Mouse (Mus musculus) kidney, adult 8-10 months (tissue): Measurements from ENCODE around the gene Foxl1.

ENCODE experiments used
- DNase-seq, 2 experiments: peaks; one replicate each; pipeline ENCODE4 v3.0.0; 2022

The Foxl1 gene

GRCm38 (mm10) chr8:121170626-121171552 is 43.1 kb downstream of the Foxl1 start:
- DNase-seq: peak in 1 of 2 experiments; percentile 43

- DNase-seq: no peak
Measured at GRCm38 (mm10) chr8:121172567-121172966, 44.8 kb downstream of the Foxl1 start.

GRCm38 (mm10) chr8:121174178-121174577 is 46.4 kb downstream of the Foxl1 start:
- peak; percentile 39 to 47 for DNase-seq

GRCm38 (mm10) chr8:121174721-121175539 is 47.2 kb downstream of the Foxl1 start:
- no peak for DNase-seq

- DNase-seq: no peak
Measured at GRCm38 (mm10) chr8:121175540-121176090, 47.9 kb downstream of the Foxl1 start.

- DNase-seq: no peak
Measured at GRCm38 (mm10) chr8:121176291-121176690, 48.6 kb downstream of the Foxl1 start.
